Mouse (Mus musculus) T-helper 17 cell (primary cell): ENCODE results near the gene Zdhhc13.

Experiments
- in situ Hi-C, 2 experiments: fragments of 300-600 bp; cut with MboI, MseI; formaldehyde crosslinking; loops; 1 replicate in 1 of 2; 2 replicates in 1 of 2; pipeline ENCODE4 v1.15.1; 2025; ENCODE audit warnings: high pct_unique_total_duplicates in 2 of 2

Gene Zdhhc13

GRCm38 (mm10) chr7:48836949-48837348 is 48.1 kb downstream of the Zdhhc13 start:
- in situ Hi-C loops: no loop called here

- in situ Hi-C loops: no loop called here
These were observed 49.6 kb downstream of the Zdhhc13 start for GRCm38 (mm10) chr7:48838434-48838833.

GRCm38 (mm10) chr7:48840545-48840944 is 51.7 kb downstream of the Zdhhc13 start:
- in situ Hi-C loops: no loop called here

- in situ Hi-C loops: no loop called here
These were observed 52.7 kb downstream of the Zdhhc13 start for GRCm38 (mm10) chr7:48841538-48841937.

GRCm38 (mm10) chr7:48842353-48842752 is 53.5 kb downstream of the Zdhhc13 start:
- in situ Hi-C loops: no loop called here

GRCm38 (mm10) chr7:48843541-48843940 is 54.7 kb downstream of the Zdhhc13 start:
- in situ Hi-C loops: no loop called here

GRCm38 (mm10) chr7:48845213-48845973 is 56.6 kb downstream of the Zdhhc13 start:
- in situ Hi-C loops: no loop called here

- in situ Hi-C loops: no loop called here
These were observed 58.0 kb downstream of the Zdhhc13 start for GRCm38 (mm10) chr7:48846755-48847154.

GRCm38 (mm10) chr7:48847820-48848650 is 59.2 kb downstream of the Zdhhc13 start, which contains the start of gene Csrp3:
Csrp3 (minus strand) TSS chr7:48848033.
- in situ Hi-C loops: no loop called here

GRCm38 (mm10) chr7:48851529-48852104 is 62.8 kb downstream of the Zdhhc13 start:
- in situ Hi-C loops: loop anchor here in 1 of 2 experiments (10.0 kb wide), 1 partner anchor 557 kb away; no protein-coding TSS in a partner anchor

GRCm38 (mm10) chr7:48853496-48853895 is 64.7 kb downstream of the Zdhhc13 start:
- in situ Hi-C loops: loop anchor here in 1 of 2 experiments (10.0 kb wide), 1 partner anchor 559 kb away; no protein-coding TSS in a partner anchor

- in situ Hi-C loops: loop anchor here in 1 of 2 experiments (10.0 kb wide), 1 partner anchor 561 kb away; no protein-coding TSS in a partner anchor
These were observed 66.7 kb downstream of the Zdhhc13 start for GRCm38 (mm10) chr7:48855461-48855860.

- in situ Hi-C loops: loop anchor here in 1 of 2 experiments (10.0 kb wide), 1 partner anchor 563 kb away; no protein-coding TSS in a partner anchor
These were observed 69.5 kb downstream of the Zdhhc13 start for GRCm38 (mm10) chr7:48858257-48858656.

GRCm38 (mm10) chr7:48859362-48859761 is 70.6 kb downstream of the Zdhhc13 start:
- in situ Hi-C loops: loop anchor here in 1 of 2 experiments (10.0 kb wide), 1 partner anchor 565 kb away; no protein-coding TSS in a partner anchor

GRCm38 (mm10) chr7:48860948-48861347 is 72.1 kb downstream of the Zdhhc13 start:
- in situ Hi-C loops: no loop called here

GRCm38 (mm10) chr7:48861796-48862195 is 73.0 kb downstream of the Zdhhc13 start:
- in situ Hi-C loops: no loop called here

GRCm38 (mm10) chr7:48864199-48864598 is 75.4 kb downstream of the Zdhhc13 start:
- in situ Hi-C loops: no loop called here

- in situ Hi-C loops: loop anchor here in 1 of 2 experiments (5.0 kb wide), 1 partner anchor 63 kb away; no protein-coding TSS in a partner anchor
These were observed 76.1 kb downstream of the Zdhhc13 start for GRCm38 (mm10) chr7:48864671-48865458.

GRCm38 (mm10) chr7:48867576-48867975 is 78.8 kb downstream of the Zdhhc13 start:
- in situ Hi-C loops: loop anchor here in 1 of 2 experiments (5.0 kb wide), 1 partner anchor 65 kb away; no protein-coding TSS in a partner anchor

- in situ Hi-C loops: loop anchor here (5.0 to 10.0 kb wide), 2 partner anchors 73 to 1965 kb away; no protein-coding TSS in a partner anchor
These were observed 81.3 kb downstream of the Zdhhc13 start for GRCm38 (mm10) chr7:48870144-48870543.
